Mouse (Mus musculus): ENCODE measurements at regions not wholly inside any gene's neighbourhood (a gene's known extent, or its start where the extent isn't known, plus 50 kb on each side); places are given as distances from the start of the nearest gene placed in this dataset.

DNA sequence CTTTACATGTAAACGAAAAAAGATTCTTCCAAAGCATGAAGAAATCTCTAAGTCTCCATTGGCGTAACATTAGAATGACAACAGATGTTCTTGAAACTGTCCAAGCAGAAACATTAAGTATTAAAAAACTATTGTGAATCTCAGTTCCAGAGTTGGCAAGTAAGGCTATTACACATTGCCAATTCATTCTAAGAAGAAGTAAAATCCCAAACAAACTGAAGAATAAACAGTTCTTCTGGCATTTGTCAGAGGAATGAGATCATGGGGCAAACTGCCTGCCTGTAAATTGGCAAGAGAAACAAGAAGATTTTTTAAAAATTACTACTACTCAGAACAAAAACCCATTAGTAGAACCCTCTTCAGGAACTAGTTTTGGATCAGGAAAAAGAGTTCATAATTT lies 680.1 kb downstream of the Nova1 start:
- peak; percentile 5 for DNase-seq (ENCODE audit: low spot score)

- DNase-seq (ENCODE audit: low spot score), result no peak
Measured at GRCm38 (mm10) chr12:46125867-46126266, 692.9 kb downstream of the Nova1 start.

DNA sequence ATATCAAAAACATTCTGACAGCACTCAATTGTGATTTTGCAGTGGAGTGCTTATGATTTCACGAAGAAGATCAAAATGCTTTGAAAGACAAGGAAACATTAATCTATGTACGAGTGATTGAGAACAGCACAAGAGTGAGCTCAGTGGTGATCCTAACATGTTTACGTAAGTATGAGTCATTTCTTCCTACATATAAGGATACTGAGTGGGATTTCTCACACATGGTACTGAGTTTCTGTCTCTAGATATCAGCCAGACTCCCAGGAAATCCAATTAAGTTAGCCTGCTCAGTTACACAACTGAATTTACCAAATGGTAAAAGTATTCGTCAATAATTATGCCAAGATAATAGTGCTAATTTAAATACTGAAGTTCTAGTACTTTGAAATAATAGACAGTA lies 707.4 kb downstream of the Nova1 start:
- DNase-seq (ENCODE audit: low spot score), result no peak

DNA sequence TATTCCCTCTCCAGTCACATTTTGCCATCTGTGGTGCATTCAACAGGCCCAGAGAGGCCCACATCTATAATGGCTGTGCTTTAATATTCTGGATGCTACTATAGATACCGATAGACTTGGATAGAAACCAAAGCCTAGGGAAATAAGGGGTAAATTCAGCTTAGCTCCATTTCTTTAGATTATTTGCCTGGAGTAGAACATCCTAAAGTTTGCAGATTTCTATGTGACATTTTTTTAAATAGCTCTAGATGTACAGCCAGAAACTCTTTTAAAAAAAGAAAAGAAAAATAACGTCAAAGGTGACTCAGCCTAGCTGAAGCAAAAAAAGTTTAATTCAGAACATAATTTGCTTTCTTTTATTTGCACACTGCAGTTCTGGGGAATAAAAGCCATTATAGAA lies 735.4 kb downstream of the Nova1 start:
- no peak for DNase-seq (ENCODE audit: low spot score)

DNA sequence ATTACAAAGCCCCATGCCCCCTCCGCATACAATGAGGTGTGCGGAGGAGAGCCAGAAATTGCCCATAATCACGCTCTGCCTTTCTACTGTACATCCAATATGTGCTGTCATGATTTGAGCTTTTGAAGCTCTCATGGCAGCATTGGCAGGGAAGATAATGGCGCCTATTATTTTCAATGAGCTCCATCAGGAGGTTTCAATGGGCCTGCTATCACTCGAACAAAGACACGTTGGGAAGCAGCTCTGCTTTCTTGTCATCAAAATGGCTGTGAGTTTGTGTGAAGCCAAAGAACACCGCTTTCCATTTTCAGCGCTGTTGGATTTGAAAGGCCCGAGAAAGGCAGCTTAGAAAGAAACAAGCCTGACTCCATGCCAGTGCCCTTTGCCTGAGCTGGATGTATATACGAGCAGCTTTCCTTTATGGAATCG lies 742.9 kb downstream of the Nova1 start:
- DNase-seq (ENCODE audit: low spot score), result no peak

DNA sequence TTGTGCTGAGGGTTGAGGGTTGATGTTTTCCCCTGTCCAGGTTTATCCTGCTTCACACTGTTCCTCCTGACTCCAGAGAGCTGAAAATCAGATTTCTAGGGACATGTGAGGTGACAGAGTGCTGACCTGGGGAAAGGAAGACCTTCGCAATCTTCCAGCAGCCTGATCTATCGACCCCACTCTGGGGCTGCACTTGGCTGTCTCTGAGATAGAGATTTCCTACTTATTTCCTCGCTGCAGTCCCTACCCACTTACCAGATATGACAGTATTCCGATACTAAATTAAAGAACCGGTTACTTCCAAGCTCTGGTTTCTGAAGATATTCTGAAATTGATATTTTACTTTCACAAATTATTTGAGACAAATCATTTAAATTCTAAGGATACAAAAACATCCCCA lies 743.4 kb downstream of the Nova1 start:
- DNase-seq (ENCODE audit: low spot score), result no peak

GRCm38 (mm10) chr12:46066896-46067295 lies 751.8 kb downstream of the Nova1 start:
- no peak for DNase-seq (ENCODE audit: low spot score)

DNA sequence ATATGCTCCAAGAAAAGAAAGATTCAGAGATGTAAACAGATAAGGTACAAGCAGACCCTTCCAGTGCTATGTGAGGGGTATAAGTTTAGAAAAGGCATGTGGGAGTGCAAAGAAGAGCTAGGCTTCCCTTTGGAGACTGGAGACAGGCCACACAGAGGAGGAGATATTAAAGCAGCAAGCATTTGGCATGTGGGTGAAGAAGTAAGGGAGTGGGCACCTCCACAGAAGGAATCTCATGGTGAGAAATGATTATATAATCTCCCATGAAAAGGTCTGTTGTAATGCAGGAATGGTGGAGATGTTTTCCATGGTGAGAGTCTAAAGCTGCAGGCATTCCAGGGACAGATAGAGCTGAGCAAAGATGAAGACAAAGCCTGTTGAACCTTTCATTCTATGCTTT lies 778.1 kb downstream of the Nova1 start:
- no peak for DNase-seq (ENCODE audit: low spot score)

GRCm38 (mm10) chr12:46040216-46040615 lies 778.5 kb downstream of the Nova1 start:
- no peak for DNase-seq (ENCODE audit: low spot score)

DNA sequence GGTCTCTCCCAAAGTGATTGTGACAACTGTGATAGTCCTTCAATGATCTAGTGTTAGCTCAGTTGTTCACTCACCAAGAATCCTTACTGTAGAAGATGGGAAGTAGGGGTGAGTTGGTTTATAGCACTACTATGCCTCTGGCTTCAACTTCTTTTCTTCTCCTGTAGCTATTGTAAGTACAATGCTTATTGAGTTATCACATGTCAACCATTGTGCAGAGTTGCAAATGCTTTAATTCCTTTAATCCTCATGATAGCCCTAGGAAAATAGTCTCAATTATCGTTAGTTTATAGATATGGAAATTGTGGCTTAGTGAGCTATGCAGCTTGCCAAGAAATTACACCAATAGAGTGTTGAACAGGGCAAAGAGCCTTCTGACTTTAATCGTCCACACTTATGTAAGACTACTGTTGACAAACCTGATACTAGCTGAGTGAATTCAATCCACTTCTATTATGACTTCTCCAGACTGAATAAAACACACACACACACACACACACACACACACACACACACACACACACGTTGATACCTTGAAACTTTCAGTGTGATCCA lies 782.1 kb downstream of the Nova1 start:
- no peak for DNase-seq (ENCODE audit: low spot score)

DNA sequence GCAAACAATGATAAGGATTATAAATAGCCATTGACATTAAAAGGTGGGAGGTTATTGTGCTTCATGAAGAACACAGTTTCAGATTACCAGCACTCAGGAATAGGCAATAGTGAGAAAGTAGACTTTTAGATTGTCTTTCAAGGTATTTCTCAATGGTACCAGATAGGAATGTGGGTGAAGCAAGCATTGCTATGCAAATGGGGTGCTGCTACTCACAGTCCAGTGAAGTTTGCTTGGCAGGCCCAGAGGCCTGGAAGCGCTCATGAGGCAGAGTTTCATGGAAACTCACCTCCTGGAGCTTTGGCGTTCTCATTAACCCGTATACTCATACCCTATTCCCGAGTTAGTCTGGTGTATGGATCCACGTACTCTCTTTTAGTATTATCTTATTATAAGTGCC lies 793.5 kb downstream of the Nova1 start:
- DNase-seq (ENCODE audit: low spot score), result no peak

DNA sequence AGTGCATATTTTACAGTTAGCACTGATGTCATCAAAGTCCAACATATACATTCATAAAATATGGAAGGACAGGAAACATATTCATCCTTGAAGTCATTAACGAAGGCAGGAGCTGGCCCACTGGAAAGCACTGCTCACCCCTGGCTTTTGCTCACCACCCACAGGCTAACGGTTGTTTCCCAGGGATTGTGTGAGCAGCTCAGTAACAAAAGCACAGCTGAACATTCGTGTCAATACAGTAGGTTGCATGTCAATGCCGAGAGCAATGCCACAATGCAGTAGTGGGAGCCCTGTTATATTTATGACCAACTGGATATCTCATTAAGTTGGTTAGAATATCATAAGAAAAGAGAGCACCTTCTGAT lies 797.2 kb downstream of the Nova1 start:
- no peak for DNase-seq (ENCODE audit: low spot score)

DNA sequence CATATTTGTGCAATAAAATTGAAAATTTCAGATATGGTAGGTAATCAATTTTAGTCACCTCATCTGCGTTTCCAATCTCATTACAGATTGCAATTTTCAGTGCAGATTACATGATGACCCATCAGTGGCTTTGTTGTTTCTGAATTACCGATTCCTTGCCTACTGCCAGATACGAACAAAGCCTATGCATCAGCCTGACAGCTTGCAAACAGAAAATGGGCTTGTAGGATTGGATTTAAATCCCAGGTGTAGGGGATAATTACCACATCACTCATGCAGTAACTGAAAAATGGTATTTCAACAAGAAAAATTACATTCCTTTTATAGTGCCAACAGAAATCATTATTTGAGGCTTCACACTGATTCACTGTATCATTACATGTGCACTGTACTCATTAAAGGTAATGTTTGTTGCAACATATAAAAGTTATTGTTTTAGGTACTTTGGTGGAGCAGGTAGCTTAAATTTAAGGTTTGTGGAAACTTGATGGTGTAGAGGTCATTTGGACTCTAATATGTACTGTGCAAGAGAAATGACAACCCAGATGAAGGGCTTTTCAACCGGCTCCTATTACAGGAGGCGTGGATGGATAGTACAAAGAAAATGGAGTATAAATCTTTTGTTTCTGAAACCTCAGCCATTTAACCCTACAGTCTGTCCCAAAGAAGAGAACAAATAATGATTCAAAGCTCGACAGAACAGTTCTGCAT lies 797.7 kb downstream of the Nova1 start:
- DNase-seq (ENCODE audit: low spot score), result no peak

- no peak for DNase-seq (ENCODE audit: low spot score)
Measured at GRCm38 (mm10) chr12:45977691-45978414, 840.9 kb downstream of the Nova1 start.

DNA sequence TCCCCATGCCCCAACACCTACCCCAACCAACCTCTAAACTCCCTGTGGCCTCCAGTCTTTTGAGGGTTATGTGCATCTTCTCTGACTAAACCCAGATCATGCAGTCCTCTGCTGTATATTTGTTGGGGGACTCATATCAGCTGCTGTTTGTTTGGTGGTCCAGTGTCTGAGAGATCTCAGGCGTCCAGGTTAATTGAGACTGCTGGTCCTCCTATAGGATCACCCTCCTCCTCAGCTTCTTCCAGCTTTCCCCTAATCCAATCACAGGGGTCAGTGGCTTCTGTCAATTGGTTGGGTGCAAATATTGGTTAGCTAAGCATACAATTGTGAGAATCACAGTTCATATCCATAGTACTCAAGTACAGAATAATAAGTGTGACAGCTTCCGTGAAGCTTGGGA lies 842.9 kb downstream of the Nova1 start:
- DNase-seq (ENCODE audit: low spot score), result no peak

DNA sequence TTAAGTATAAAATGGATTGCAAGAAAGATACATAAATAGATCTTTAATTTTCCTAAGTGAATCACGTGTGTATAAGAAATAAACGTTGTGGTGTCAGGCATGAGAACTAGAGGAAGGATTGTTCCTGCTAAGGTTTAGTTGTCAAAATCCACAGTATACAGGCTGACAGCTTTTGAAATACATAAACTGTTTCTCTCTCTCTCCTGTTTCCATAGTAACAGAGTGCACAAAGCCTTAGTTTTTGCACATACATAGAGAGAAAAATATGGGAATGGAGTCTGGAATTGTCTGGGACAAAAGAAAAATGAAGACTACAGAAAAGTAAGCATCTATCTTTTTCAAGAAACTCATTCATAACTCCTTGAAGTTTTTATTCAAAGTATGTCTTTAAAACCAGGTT lies 848.3 kb downstream of the Nova1 start:
- no peak for DNase-seq (ENCODE audit: low spot score)

DNA sequence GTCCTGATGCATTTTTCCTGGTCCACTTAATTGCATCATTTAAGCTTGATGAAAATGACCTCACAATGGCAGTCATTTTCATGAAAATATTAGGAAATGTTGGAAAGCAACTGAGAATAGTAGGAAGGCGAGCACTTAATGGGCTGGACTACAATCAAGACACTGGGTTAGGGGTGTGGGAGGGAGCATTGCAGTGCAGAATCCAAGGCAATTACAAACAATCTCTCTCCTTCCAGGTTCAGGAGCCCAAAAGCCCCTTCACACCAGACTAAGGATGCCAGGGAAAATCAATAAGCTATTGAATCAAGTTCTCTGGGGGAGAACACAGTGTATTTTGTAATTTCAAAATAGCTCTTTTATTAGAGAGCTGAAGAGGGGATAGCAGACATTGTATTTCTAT lies 848.8 kb downstream of the Nova1 start:
- no peak for DNase-seq (ENCODE audit: low spot score)

- DNase-seq (ENCODE audit: low spot score), result no peak
Measured at GRCm38 (mm10) chr12:45946918-45947317, 871.8 kb downstream of the Nova1 start.

DNA sequence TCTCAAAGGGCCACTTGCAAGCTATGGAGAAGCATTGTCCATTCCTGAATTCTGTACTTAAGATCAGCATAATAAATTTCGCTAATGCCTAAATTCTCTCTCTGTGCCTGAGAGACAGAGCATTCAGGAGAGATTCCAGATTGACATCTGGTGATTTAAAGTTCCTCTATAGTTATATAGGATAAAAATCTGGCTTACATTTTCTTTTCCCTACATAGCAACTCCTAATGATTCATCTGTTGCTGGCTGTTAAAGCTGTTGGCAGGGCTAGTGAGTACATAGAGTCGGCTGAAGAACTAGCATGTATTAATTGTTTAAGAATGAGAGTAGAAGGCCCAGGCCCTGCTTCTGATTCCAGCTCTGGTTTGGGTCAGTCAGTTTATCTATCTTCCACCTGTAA lies 870.0 kb upstream of the Stxbp6 start:
- DNase-seq (ENCODE audit: low spot score), result no peak

GRCm38 (mm10) chr12:45942402-45942801 lies 867.9 kb upstream of the Stxbp6 start:
- DNase-seq (ENCODE audit: low spot score), result no peak

DNA sequence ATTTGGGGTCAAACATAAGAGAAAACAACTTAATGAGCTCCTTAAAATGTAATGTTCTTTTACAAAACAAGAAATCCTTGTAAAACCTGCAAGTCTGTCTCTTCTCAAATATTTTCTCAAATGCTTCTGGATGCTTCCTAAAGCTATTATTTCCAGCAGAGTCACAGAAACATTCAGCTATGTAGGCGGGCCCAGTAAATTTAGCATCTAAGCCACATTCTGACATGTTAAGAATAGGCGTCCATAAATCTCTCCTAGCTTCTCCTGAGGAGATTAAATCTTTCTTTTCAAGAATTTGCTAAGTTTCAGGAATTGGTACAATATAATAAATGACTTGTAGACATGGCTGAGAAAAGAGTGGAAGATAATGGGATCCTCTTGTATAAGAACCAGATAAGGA lies 858.9 kb upstream of the Stxbp6 start:
- DNase-seq (ENCODE audit: low spot score), result no peak

DNA sequence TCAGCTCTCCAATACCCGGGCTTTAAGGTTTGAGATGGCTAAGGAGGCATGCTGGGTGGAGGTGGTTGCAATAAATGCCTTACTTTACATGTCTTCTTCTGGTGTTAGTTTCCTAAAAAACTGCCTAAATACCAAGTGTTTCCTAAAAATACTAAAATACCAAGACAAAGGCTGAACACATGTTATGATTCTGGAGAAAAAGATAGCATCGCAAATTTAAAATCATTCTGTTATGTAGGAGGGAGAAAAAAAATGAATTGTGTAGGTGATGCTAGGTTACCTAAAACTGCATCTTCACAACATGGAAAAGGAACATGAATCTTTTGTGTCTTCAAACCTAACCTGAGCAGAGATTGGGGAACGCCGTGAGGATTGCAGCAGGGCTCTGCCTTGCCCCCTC lies 857.7 kb upstream of the Stxbp6 start:
- no peak for DNase-seq (ENCODE audit: low spot score)

DNA sequence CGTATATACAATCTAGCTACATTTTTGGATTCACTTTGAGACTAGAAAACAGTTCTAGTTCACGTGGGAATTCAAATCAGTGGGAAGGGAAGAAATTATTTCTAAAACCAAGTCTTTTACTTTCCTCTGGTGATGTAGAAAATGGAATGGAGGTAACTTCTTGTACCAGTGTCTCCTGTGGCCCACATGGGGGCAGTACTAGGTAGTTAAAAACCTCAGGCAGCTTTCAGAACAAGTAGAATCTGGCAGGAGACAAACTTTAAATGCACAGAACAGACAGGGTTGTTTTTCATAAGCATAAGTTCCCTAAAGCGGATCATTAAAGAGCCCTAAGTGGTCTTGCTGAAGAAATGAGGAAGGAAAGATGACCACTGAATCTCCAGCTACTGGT lies 855.2 kb upstream of the Stxbp6 start:
- no peak for DNase-seq (ENCODE audit: low spot score)
